Mouse (Mus musculus) leukemia stem cell, adult 10-12 weeks (primary cell): ENCODE results near the gene Fam227b. TPM values are rescaled to one million over a fixed set of nuclear protein-coding genes. Genes with fewer than 3 reads are reported as not detected.

ENCODE experiments used
- polyA plus RNA-seq: library from polyadenylated mRNA; stranded (reverse); fragments of >175 nt; gene quantifications from 2 replicates; pipeline ENCODE4 v1.2.3, GENCODE M21; 2012; ENCODE audit warnings: low replicate concordance

Gene Fam227b
- not detected in 2 replicates for polyA plus RNA-seq

GRCm38 (mm10) chr2:126151855-126152571 lies at the start of gene Fam227b, which contains the start of gene Dtwd1:
Gene Fam227b, minus strand, starts transcription at chr2:126152004.
Gene Dtwd1, plus strand, starts transcription at chr2:126152141.

GRCm38 (mm10) chr2:126034379-126035005 lies 117.3 kb downstream of the Fam227b start, which contains the start of gene Fgf7:
Gene Fgf7, plus strand, starts transcription at chr2:126034658.

Other genes starting within 250 kb of the Fam227b start
- not detected in 2 replicates for gene Fgf7, start 117.3 kb downstream of the Fam227b start, polyA plus RNA-seq
- 0.36 TPM in 1 of 2 replicates, not detected in the other for gene Dtwd1, start 137 bp upstream of the Fam227b start, polyA plus RNA-seq
- not detected in 2 replicates for gene Gm17555, start 63.1 kb upstream of the Fam227b start, polyA plus RNA-seq